Mouse (Mus musculus): ENCODE data around the gene Egflam. TPM values are rescaled to one million over a fixed set of nuclear protein-coding genes. Genes with fewer than 3 reads are reported as not detected.

Egflam gene
- total and polyA plus RNA-seq, 3 experiments: not detected

GRCm38 (mm10) chr15:7204917-7205316, 193.3 kb downstream of the Egflam start:
- Histone ChIP-seq H3K36me3 (replicated peaks in 1 of 2; ENCODE audit: control insufficient read depth in 1 of 2, insufficient read depth in 1 of 2, low read length in 1 of 2) (no peaks in the 10 kb centered on the region), H3K4me3 (replicated peaks in 1 of 3; ENCODE audit: low read depth in 2 of 3, low read length in 2 of 3, poor library complexity in 1 of 3) (no peak overlapping the region), H3K4me1 (ENCODE audit: control insufficient read depth in 1 of 2, insufficient read depth in 2 of 2) (no peaks in the 10 kb centered on the region), H3K79me2 (replicated peaks; ENCODE audit: control insufficient read depth, extremely low read depth, insufficient read depth, poor library complexity, severe bottlenecking) (no peaks in the 10 kb centered on the region), H3K9me3 (replicated peaks; ENCODE audit: low read length) (no peaks in the 10 kb centered on the region), H3K9ac (ENCODE audit: insufficient read depth, low read depth) (no peak overlapping the region), H3K27ac (ENCODE audit: insufficient read depth, low read depth) (no peak overlapping the region), H3K27me3 (replicated peaks) (peaks cover 97% of the 10 kb centered on the region), H3K4me2 (ENCODE audit: insufficient read depth, low read depth, poor library complexity, severe bottlenecking) (no peak overlapping the region)
- dilution Hi-C loops (cut with MboI; ENCODE audit: extremely low pct_ligation_motif_present, extremely low pct_unique_long_range_greater_than_20kb, low sequenced_read_pairs) (no loop called here), in situ Hi-C loops (cut with MboI; ENCODE audit: low pct_ligation_motif_present, low pct_unique_long_range_greater_than_20kb, low sequenced_read_pairs) (no loop called here)
- no peak for DNase-seq (ENCODE audit: extremely low read depth)
- no peak for TF ChIP-seq MAZ (IDR thresholded peaks at IDR 0.05; ENCODE audit: low read depth, low read length)
- TF ChIP-seq JUND (conservative IDR thresholded peaks at IDR 0.05; ENCODE audit: low read depth, low read length): no peak
- TF ChIP-seq MXI1 (IDR thresholded peaks at IDR 0.05; ENCODE audit: low read depth, low read length): no peak
- TF ChIP-seq UBTF (IDR thresholded peaks at IDR 0.05; ENCODE audit: low read depth, low read length): no peak
- TF ChIP-seq ELF1 (IDR thresholded peaks at IDR 0.05; ENCODE audit: low read depth, low read length): no peak
- TF ChIP-seq CTCF (conservative IDR thresholded peaks at IDR 0.05 in 1 of 2, IDR thresholded peaks at IDR 0.05 in 1 of 2; ENCODE audit: low read depth in 2 of 2, low read length in 2 of 2): no peak
- no peak for TF ChIP-seq SMC3 (IDR thresholded peaks at IDR 0.05; ENCODE audit: low read depth, low read length)
- TF ChIP-seq ZNF384 (IDR thresholded peaks at IDR 0.05; ENCODE audit: low read depth, low read length): no peak
- no peak for TF ChIP-seq POLR2A (IDR thresholded peaks at IDR 0.05; ENCODE audit: low read depth, low read length)

GRCm38 (mm10) chr15:7203606-7204330, 194.4 kb downstream of the Egflam start:
- no peaks in the 10 kb centered on the region for H3K36me3 ChIP-seq (replicated peaks in 1 of 2; ENCODE audit: control insufficient read depth in 1 of 2, insufficient read depth in 1 of 2, low read length in 1 of 2)
- no peak overlapping the region for H3K9ac ChIP-seq (ENCODE audit: insufficient read depth, low read depth)
- in situ Hi-C loops (cut with MboI; ENCODE audit: low pct_ligation_motif_present, low pct_unique_long_range_greater_than_20kb, low sequenced_read_pairs) (no loop called here), dilution Hi-C loops (cut with MboI; ENCODE audit: extremely low pct_ligation_motif_present, extremely low pct_unique_long_range_greater_than_20kb, low sequenced_read_pairs) (no loop called here)
- H3K9me3 ChIP-seq (replicated peaks; ENCODE audit: low read length): no peaks in the 10 kb centered on the region
- no peak overlapping the region for H3K4me3 ChIP-seq (replicated peaks in 1 of 3; ENCODE audit: low read depth in 2 of 3, low read length in 2 of 3, poor library complexity in 1 of 3)
- H3K79me2 ChIP-seq (replicated peaks; ENCODE audit: control insufficient read depth, extremely low read depth, insufficient read depth, poor library complexity, severe bottlenecking): no peaks in the 10 kb centered on the region
- no peak overlapping the region for H3K4me2 ChIP-seq (ENCODE audit: insufficient read depth, low read depth, poor library complexity, severe bottlenecking)
- H3K27me3 ChIP-seq (replicated peaks): peaks cover 97% of the 10 kb centered on the region
- H3K4me1 ChIP-seq (ENCODE audit: control insufficient read depth in 1 of 2, insufficient read depth in 2 of 2): no peaks in the 10 kb centered on the region
- DNase-seq (ENCODE audit: extremely low read depth): no peak
- H3K27ac ChIP-seq (ENCODE audit: insufficient read depth, low read depth): no peak overlapping the region
- TF ChIP-seq ZC3H11A (IDR thresholded peaks at IDR 0.05; ENCODE audit: low read depth, low read length): no peak
- no peak for TF ChIP-seq GABPA (IDR thresholded peaks at IDR 0.05; ENCODE audit: insufficient replicate concordance, low read depth, low read length)
- TF ChIP-seq MAX (IDR thresholded peaks at IDR 0.05; ENCODE audit: low read length): no peak
- no peak for TF ChIP-seq USF1 (IDR thresholded peaks at IDR 0.05; ENCODE audit: low read depth, low read length)
- TF ChIP-seq BHLHE40 (IDR thresholded peaks at IDR 0.05; ENCODE audit: low read depth, low read length): no peak
- TF ChIP-seq ZMIZ1 (IDR thresholded peaks at IDR 0.05; ENCODE audit: low read depth, low read length): no peak
- TF ChIP-seq ZNF384 (IDR thresholded peaks at IDR 0.05; ENCODE audit: low read depth, low read length): no peak
- TF ChIP-seq USF2 (conservative IDR thresholded peaks at IDR 0.05; ENCODE audit: low read depth, low read length): no peak
- TF ChIP-seq IRF4 (IDR thresholded peaks at IDR 0.05; ENCODE audit: low read depth, low read length): no peak
- TF ChIP-seq E2F4 (IDR thresholded peaks at IDR 0.05; ENCODE audit: insufficient replicate concordance, low read depth, low read length): no peak
- TF ChIP-seq RCOR1 (conservative IDR thresholded peaks at IDR 0.05; ENCODE audit: low read depth, low read length): no peak
- TF ChIP-seq KAT2A (IDR thresholded peaks at IDR 0.05; ENCODE audit: insufficient replicate concordance, low read length): no peak
- no peak for TF ChIP-seq MAZ (IDR thresholded peaks at IDR 0.05; ENCODE audit: low read depth, low read length)
- no peak for TF ChIP-seq EP300 (IDR thresholded peaks at IDR 0.05; ENCODE audit: low read length)
